Mouse (Mus musculus) forebrain, embryonic 16.5 days (tissue): ENCODE measurements around the gene Pex14. TPM values are rescaled to one million over a fixed set of nuclear protein-coding genes. Genes with fewer than 3 reads are reported as not detected.
A peak's percentile ranks its signal among the peaks of the same experiment; 100 is the strongest.

Experiments
- ATAC-seq: fragments of 200-750 bp; cut with Nextera tagmentation; 2 replicates; pipeline ENCODE4 v1.8.0; 2017; ENCODE audit warnings: mild to moderate bottlenecking, moderate library complexity
- H3K27ac ChIP-seq: fragments of 300-500 bp; sonication (generic); 2 replicates; pipeline ENCODE4 v1.5.1; 2014; ENCODE audit warnings: low read length, control low read depth
- H3K27me3 ChIP-seq: fragments of 300-500 bp; sonication (generic); replicated peaks from 2 replicates; pipeline ENCODE4 v1.6.1; 2014; ENCODE audit warnings: low read length; ENCODE audit not compliant: control insufficient read depth, insufficient read depth
- H3K36me3 ChIP-seq: fragments of 300-500 bp; sonication (generic); 2 replicates; pipeline ENCODE4 v1.6.1; 2014; ENCODE audit not compliant: control insufficient read depth, insufficient read depth
- H3K4me1 ChIP-seq: fragments of 300-500 bp; sonication (generic); replicated peaks from 2 replicates; pipeline ENCODE4 v1.6.1; 2014; ENCODE audit warnings: low read length; ENCODE audit not compliant: control insufficient read depth, insufficient read depth
- H3K4me2 ChIP-seq: fragments of 300-500 bp; sonication (generic); 2 replicates; pipeline ENCODE4 v1.6.1; 2014; ENCODE audit warnings: mild to moderate bottlenecking, low read length, control low read depth
- H3K4me3 ChIP-seq: fragments of 300-500 bp; sonication (generic); replicated peaks from 2 replicates; pipeline ENCODE4 v1.5.1; 2014; ENCODE audit warnings: mild to moderate bottlenecking, low read length, control low read depth
- H3K9ac ChIP-seq: fragments of 300-500 bp; sonication (generic); replicated peaks from 2 replicates; pipeline ENCODE4 v1.6.1; 2014; ENCODE audit warnings: low read depth, low read length, control low read depth
- H3K9me3 ChIP-seq: fragments of 300-500 bp; sonication (generic); 2 replicates; pipeline ENCODE4 v1.6.1; 2016; ENCODE audit warnings: low read length; ENCODE audit not compliant: control insufficient read depth
- WGBS: fragments of 180-500 bp; shearing (Covaris S2); extraction: QIAGEN DNeasy Blood & Tissue Kit; methylation state at CpG from one replicate; pipeline ENCODE4 v1.1.7; 2014; 5-methylcytosine and 5-hydroxymethylcytosine counted together
- polyA plus RNA-seq: library from polyadenylated mRNA; unstranded; fragments of >200 nt; fragmentation: Nextera tagmentation; extraction: Ambion mirVana; gene quantifications from 2 replicates; pipeline ENCODE4 v1.2.1, GENCODE M21; 2015

Gene Pex14
- polyA plus RNA-seq, 1 experiment from 2014 or later: 56.9 TPM

- Histone ChIP-seq H3K9ac (peak overlapping the region; percentile 47), H3K9me3 (no peaks in the 10 kb centered on the region), H3K27ac (no peak overlapping the region), H3K4me2 (peak overlapping the region; percentile 78), H3K36me3 (no peaks in the 10 kb centered on the region), H3K27me3 (peaks cover 22% of the 10 kb centered on the region), H3K4me3 (peak overlapping the region; percentile 46), H3K4me1 (peaks cover 37% of the 10 kb centered on the region)
- peak; percentile 35; the same call in 1 of the 2 replicates for ATAC-seq
- WGBS: 3% methylated on average over 64 of the region's 69 CpGs
Observed at GRCm38 (mm10) chr4:148952328-148953222, 147.1 kb downstream of the Pex14 start.

GRCm38 (mm10) chr4:148951821-148952291, 147.8 kb downstream of the Pex14 start:
- Histone ChIP-seq H3K9ac (peak overlapping the region; percentile 47), H3K9me3 (no peaks in the 10 kb centered on the region), H3K4me2 (peak overlapping the region; percentile 78), H3K4me3 (peak overlapping the region; percentile 46), H3K36me3 (no peaks in the 10 kb centered on the region), H3K27me3 (peaks cover 22% of the 10 kb centered on the region), H3K27ac (no peak overlapping the region), H3K4me1 (peaks cover 37% of the 10 kb centered on the region)
- ATAC-seq: peak; percentile 31
- 1% methylated on average over 44 of the region's 44 CpGs for WGBS

GRCm38 (mm10) chr4:148950932-148951650, 148.6 kb downstream of the Pex14 start:
- 0 out of 2 replicates have a peak overlapping the region, but pooled peaks have one; percentile 10 for H3K9ac ChIP-seq
- no peak overlapping the region for H3K4me3 ChIP-seq
- WGBS: 17% methylated on average over 25 of the region's 25 CpGs
- H3K27me3 ChIP-seq: peaks cover 22% of the 10 kb centered on the region
- no peaks in the 10 kb centered on the region for H3K9me3 ChIP-seq
- H3K4me1 ChIP-seq: peaks cover 37% of the 10 kb centered on the region
- H3K27ac ChIP-seq: no peak overlapping the region
- ATAC-seq: peak; percentile 80
- peak overlapping the region; percentile 78 for H3K4me2 ChIP-seq
- H3K36me3 ChIP-seq: no peaks in the 10 kb centered on the region

GRCm38 (mm10) chr4:148950487-148950886, 149.2 kb downstream of the Pex14 start:
- H3K36me3 ChIP-seq: no peaks in the 10 kb centered on the region
- no peaks in the 10 kb centered on the region for H3K9me3 ChIP-seq
- H3K9ac ChIP-seq: no peak overlapping the region
- 41% methylated on average over 6 of the region's 6 CpGs for WGBS
- H3K4me1 ChIP-seq: peaks cover 33% of the 10 kb centered on the region
- peaks cover 22% of the 10 kb centered on the region for H3K27me3 ChIP-seq
- ATAC-seq: peak; percentile 9; the same call in 1 of the 2 replicates
- H3K4me3 ChIP-seq: no peak overlapping the region
- no peak overlapping the region for H3K4me2 ChIP-seq
- H3K27ac ChIP-seq: no peak overlapping the region

- H3K4me2 ChIP-seq: no peak overlapping the region
- H3K36me3 ChIP-seq: no peaks in the 10 kb centered on the region
- H3K27ac ChIP-seq: no peak overlapping the region
- peaks cover 12% of the 10 kb centered on the region for H3K27me3 ChIP-seq
- H3K9me3 ChIP-seq: no peaks in the 10 kb centered on the region
- no peak overlapping the region for H3K9ac ChIP-seq
- 61% methylated on average over 10 of the region's 10 CpGs for WGBS
- ATAC-seq: no peak
- peaks cover 35% of the 10 kb centered on the region for H3K4me1 ChIP-seq
- no peak overlapping the region for H3K4me3 ChIP-seq
Observed at GRCm38 (mm10) chr4:148947833-148948388, 151.8 kb downstream of the Pex14 start.

- no peak overlapping the region for H3K4me3 ChIP-seq
- H3K9ac ChIP-seq: no peak overlapping the region
- peaks cover 20% of the 10 kb centered on the region for H3K4me1 ChIP-seq
- H3K36me3 ChIP-seq: no peaks in the 10 kb centered on the region
- H3K9me3 ChIP-seq: no peaks in the 10 kb centered on the region
- H3K27ac ChIP-seq: no peak overlapping the region
- no peak overlapping the region for H3K4me2 ChIP-seq
- peaks cover 3% of the 10 kb centered on the region; the same call in 1 of the 2 replicates for H3K27me3 ChIP-seq
- 89% methylated on average over 8 of the region's 8 CpGs for WGBS
- no peak for ATAC-seq
Observed at GRCm38 (mm10) chr4:148946071-148946470, 153.6 kb downstream of the Pex14 start.

GRCm38 (mm10) chr4:148945476-148945881, 154.2 kb downstream of the Pex14 start:
- Histone ChIP-seq H3K27me3 (no peaks in the 10 kb centered on the region; the same call in 1 of the 2 replicates), H3K4me1 (peaks cover 20% of the 10 kb centered on the region), H3K36me3 (no peaks in the 10 kb centered on the region), H3K9me3 (no peaks in the 10 kb centered on the region), H3K9ac (no peak overlapping the region), H3K27ac (no peak overlapping the region), H3K4me2 (no peak overlapping the region), H3K4me3 (no peak overlapping the region)
- WGBS: 55% methylated on average over 4 of the region's 4 CpGs
- peak; percentile 78 for ATAC-seq

GRCm38 (mm10) chr4:148943099-148943498, 156.6 kb downstream of the Pex14 start:
- ATAC-seq: no peak

GRCm38 (mm10) chr4:148941321-148941720, 158.4 kb downstream of the Pex14 start:
- Histone ChIP-seq H3K27ac (no peak overlapping the region), H3K4me3 (no peak overlapping the region), H3K4me2 (no peak overlapping the region), H3K9ac (no peak overlapping the region), H3K9me3 (no peaks in the 10 kb centered on the region), H3K4me1 (peaks cover 16% of the 10 kb centered on the region), H3K36me3 (no peaks in the 10 kb centered on the region), H3K27me3 (peaks cover 4% of the 10 kb centered on the region; the same call in 1 of the 2 replicates)
- no peak for ATAC-seq
- WGBS: 38% methylated on average over 11 of the region's 11 CpGs

More at GRCm38 (mm10) chr4:148943099-148943498, 156.6 kb downstream of the Pex14 start:
- Histone ChIP-seq H3K9ac (no peak overlapping the region), H3K27ac (no peak overlapping the region), H3K36me3 (no peaks in the 10 kb centered on the region), H3K4me2 (no peak overlapping the region), H3K9me3 (no peaks in the 10 kb centered on the region), H3K27me3 (peaks cover 4% of the 10 kb centered on the region; the same call in 1 of the 2 replicates), H3K4me1 (peaks cover 16% of the 10 kb centered on the region), H3K4me3 (no peak overlapping the region)
- WGBS: 34% methylated on average over 5 of the region's 5 CpGs
